Mouse (Mus musculus): ENCODE results near the gene Krt87.

Krt87 gene

GRCm38 (mm10) chr15:101418950-101419349, 19.7 kb downstream of the Krt87 start:
- DNase-seq (ENCODE audit: low read depth): no peak

DNA sequence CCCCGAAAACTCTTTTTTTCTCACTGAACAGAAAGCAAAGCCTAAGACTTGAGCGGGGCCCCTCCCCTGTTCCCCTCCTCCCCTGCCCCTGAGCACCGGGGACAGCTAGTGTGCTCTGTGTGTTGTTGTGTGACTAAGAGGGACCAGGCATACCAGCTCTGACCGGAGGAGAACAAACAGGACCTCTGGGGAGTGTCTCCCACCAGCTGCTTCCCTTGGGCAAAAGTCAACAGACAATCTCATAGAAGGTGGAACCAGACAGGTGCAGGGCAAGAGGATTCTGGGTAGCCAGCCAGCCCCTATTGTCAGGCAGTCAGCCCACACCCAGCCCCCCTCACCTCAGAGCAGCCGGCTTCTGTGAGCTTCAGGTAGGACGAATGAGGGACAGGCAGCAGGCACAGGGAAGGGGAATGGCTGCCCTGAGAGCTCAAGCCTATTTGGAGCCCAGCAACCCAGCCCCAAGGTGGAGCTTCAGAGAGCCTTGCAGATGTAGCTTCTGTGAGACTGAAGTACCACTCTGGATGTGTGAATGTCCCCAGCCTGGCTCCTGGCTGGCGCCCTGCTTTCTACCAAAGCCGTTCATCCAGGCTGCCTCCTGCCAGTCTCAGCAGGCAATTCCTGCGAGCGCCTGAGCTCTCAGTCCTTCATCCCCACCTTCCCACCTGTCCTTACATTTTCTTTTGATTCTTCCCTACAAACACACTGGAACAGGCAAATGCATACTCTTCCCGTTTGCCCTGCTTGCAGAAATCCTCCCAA, 23.6 kb downstream of the Krt87 start:
- no peak for DNase-seq (ENCODE audit: low read depth)

- DNase-seq (ENCODE audit: low read depth): no peak
These were observed 24.5 kb downstream of the Krt87 start for GRCm38 (mm10) chr15:101413916-101414635.

DNA sequence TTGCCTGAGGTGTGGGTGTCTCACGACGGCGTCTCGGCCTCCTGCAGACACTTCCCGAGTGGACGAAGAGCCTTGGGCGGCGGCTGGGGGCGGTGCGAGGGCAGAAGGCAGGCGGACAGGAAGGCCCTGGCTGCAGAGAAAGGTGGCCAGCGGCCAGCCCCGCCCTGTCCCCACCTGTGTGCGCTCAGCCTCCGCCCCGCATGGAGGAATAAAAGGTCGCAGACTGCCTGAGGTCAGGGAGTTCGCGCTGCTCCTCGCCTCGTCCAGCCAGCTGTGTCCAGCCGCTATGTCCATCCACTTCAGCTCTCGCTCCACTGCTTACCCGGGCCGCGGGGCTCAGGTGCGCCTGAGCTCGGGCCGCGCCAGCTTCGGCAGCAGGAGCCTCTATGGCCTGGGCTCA, 26.4 kb downstream of the Krt87 start:
- no peak for DNase-seq (ENCODE audit: low read depth)

- DNase-seq (ENCODE audit: low read depth): no peak
These were observed 27.8 kb downstream of the Krt87 start, which contains the start of gene Krt7 for GRCm38 (mm10) chr15:101410775-101411174. TSS of gene Krt7 (plus strand) at chr15:101411043.

- no peak for DNase-seq (ENCODE audit: low read depth)
These were observed 40.3 kb downstream of the Krt87 start for GRCm38 (mm10) chr15:101398269-101398668.

- DNase-seq (ENCODE audit: low read depth): no peak
These were observed 40.9 kb downstream of the Krt87 start for GRCm38 (mm10) chr15:101397683-101398082.

DNA sequence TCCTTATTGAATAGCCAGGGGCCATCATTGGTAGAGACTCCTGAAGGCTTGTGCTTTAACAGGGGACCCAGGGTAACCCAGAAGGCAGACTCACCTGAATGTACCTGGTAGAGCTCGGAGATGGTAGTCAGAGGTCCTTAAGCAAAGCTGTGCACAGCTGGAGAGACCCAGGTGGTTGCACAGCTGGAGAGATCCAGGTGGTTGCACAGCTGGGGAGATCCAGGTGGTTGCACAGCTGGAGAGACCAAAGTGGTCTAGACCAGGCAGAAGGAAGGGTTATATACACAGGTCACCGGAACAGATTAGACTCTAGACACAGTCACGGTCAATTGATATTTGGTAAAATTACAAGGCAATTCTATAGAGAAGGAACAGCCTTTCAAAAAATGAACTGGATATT, 41.7 kb downstream of the Krt87 start:
- no peak for DNase-seq (ENCODE audit: low read depth)

DNA sequence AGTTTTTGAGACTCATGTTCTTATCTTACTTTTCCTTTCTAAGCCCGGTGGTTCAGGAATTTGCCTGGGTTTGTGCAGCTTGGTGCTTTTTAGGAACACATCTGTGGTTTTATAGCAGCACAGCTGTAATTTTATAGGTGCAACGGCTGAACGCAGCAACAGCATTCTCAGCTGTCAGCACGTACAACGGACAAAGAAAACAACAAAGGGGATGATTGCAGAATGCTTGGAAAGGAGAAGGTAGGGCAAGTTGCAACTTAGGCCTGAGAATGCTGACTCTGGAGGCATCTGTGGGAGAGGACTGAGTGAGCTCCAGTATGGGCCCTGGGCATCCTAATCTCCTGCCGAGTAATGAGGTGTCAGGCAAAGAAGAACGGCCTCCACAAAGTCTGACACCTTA, 42.1 kb downstream of the Krt87 start:
- no peak for DNase-seq (ENCODE audit: low read depth)

DNA sequence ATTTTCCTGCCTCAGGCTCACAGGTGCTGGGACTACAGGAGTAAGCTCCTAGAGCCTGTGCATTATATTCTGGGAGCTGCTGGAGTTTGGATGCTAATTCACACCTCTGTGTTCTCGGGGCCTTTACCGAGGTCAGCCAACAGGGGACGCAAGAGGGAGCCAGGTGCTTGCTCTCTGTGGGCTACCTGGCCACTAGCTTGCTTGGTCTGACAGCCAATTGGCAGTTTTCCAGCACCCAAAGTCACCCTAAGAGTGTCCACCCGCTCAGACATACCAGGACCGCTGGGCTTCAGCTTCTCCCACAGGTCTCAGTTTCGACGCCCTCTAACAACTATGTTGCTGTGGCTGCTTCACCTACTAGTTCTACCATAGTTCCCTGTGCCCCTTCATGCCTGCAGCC, 43.7 kb downstream of the Krt87 start:
- DNase-seq (ENCODE audit: low read depth): no peak

DNA sequence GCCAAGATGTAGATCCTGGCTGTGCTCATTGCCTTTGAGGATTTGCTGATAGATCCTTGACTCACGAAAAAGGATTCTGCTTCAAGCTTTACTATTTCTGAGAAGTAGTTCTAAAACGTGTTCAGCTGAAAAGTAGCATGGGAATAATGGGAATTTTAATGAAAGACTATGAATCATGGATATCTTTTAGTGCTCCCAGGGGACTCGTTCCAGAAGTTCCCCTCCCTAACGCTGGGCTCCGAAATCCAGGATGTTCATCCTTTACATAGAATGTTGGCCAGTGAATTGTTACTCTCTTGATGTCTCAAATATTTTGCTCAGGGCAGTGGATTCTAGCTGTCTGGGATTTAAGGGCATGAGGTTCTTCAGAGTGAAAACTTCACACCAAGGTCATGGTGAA, 46.4 kb downstream of the Krt87 start:
- no peak for DNase-seq (ENCODE audit: low read depth)

DNA sequence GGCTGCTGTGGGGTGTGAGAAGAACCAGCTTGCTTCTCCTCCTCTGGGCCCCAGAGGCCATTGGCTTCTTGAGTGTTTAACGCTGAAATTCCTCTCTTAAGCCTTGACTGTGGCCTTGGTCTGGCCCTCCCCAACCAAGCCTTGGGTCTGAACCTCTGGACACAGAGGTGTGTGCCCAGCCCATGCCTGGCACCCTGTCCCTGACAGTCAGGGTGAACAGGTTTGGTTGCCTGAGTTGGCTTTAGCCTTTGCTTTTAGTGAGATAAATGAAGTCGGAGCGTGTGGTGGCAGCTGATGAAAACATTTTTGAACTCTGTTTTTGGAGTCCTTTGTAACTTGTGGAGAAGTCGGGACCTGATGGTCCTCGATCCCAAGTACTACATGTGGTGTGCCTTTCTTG, 48.4 kb downstream of the Krt87 start:
- no peak for DNase-seq (ENCODE audit: low read depth)

- no peak for DNase-seq (ENCODE audit: low read depth)
These were observed 50.5 kb downstream of the Krt87 start for GRCm38 (mm10) chr15:101388034-101388541.

DNA sequence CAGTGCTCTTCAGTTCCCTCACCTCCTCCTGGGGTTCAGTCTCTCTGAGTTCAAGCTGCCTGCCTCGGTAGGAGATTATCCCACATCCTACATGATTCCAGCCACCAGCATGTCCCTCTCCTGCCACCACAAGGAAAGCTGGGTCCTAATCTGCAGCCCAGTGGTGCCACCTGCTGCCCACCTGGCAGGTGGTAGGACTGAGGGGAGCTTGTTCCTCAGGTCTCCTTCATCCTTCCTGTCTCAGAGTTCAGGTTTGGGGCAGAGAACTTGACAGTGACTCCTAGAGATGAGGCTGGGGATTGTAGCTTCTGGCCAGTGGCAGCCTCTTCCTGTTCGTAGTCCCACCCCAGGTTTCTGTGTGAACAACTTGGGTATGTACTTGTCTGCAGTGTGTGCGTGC, 51.4 kb downstream of the Krt87 start:
- DNase-seq (ENCODE audit: low read depth): no peak

DNA sequence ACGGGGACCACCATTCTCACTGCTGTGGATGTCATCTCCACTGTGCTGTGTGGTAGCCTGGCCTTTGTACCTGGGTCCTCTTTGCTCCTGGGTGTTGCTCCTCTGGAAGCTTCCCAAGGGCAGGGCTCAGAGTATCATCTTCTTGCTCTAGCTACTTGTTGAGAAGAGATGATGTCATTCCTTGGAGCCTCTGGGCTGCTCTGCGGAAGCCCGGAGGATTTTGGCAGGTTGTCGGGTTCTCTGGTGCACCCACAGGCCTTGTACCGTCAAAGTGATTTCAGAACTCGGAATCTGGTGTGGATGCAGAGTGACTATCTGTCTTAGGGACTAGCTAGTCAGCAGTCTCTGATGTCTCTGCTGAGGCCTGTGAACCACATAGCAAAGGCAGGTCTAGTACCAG, 53.5 kb downstream of the Krt87 start:
- no peak for DNase-seq (ENCODE audit: low read depth)

DNA sequence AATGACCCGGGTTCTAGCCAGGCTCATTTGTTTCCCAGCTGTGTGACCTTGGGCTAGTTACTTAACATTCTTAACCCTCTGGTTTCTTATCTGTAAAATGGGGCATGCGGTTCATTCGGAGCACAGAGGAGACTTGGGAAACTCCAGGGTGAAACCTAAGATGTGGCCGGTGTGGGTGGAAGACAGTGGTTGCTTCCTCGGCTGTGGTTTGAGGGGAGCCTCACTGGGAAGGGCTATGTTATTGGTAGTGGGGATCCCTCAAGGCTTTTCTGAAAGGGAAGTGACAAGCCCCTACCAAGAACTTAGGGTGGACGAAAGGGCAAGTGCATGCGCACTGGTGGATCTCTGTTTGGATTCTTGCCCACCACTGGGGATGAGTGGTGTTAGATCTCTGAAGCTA, 54.0 kb downstream of the Krt87 start:
- no peak for DNase-seq (ENCODE audit: low read depth)

GRCm38 (mm10) chr15:101382811-101383210, 55.8 kb downstream of the Krt87 start:
- DNase-seq (ENCODE audit: low read depth): no peak

- DNase-seq (ENCODE audit: low read depth): no peak
These were observed 56.8 kb downstream of the Krt87 start for GRCm38 (mm10) chr15:101381758-101382157.

Measured in fibroblast of lung, adult 2 months (primary cell).